10 mouse cellular contexts compared by ENCODE assay signal in the genomic region with DNA sequence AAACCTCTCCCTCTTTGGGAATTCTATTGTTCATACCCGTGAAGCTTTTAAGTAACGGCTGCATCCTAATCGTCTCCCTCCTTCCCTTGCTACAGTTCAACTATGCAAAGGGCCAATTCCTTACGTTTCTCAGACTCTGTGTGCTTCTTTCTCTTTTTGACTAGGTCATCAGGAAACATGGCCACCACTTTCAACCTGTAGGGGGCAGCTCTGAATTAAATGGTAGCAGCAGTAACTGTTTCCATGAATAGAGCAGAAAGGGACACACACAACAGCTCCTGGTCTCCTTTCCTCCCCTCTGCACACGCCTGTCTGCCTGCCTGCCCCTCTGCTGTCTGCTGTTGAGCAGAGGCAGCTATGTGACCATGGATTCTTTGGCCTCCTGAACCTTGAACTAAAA.
A peak's percentile ranks its signal among the peaks of the same experiment; 100 is the strongest.
DNase-seq lines count a peak whose midpoint lies in the region; ATAC-seq and TF ChIP-seq lines count a peak whose summit lies in the region.
"Had no signal": no experiment of that assay in that cellular context is flagged by ENCODE, and none has a peak within 500 bp of the region (broad histone marks: within the 10 kb centered on the region; RNA-seq: fewer than 3 reads in every experiment).

No protein-coding gene starts in this region.

- no peak overlapping the region for H3K9ac ChIP-seq in hindbrain, embryonic 13.5 days
- H3K9ac ChIP-seq: embryonic facial prominence, embryonic 12.5 days; liver, embryonic 15.5 days had no signal

- H3K27ac ChIP-seq in hindbrain, embryonic 10.5 days = peak overlapping the region; percentile 66
- no peak overlapping the region for H3K27ac ChIP-seq in hindbrain, embryonic 13.5 days
- H3K27ac ChIP-seq: embryonic facial prominence, embryonic 12.5 days; liver, embryonic 15.5 days had no signal

- ATAC-seq in hindbrain, embryonic 13.5 days (ENCODE audit: low FRiP score) = no peak

- DNase-seq in hindbrain, embryonic 10.5 days (ENCODE audit: low spot score) = no peak
- peak; percentile 81 for DNase-seq in NIH3T3 (ENCODE audit: low read depth)
- peak; percentile 78 for DNase-seq in kidney, postnatal 10 days
- peak; percentile 66 for DNase-seq in retina, postnatal 1 day
- DNase-seq in urinary bladder, postnatal 36 days (ENCODE audit: low spot score in 2 of 2) = no peak
- DNase-seq in ovary, adult 18-20 months (ENCODE audit: low spot score) = no peak

- no peaks in the 10 kb centered on the region for H3K27me3 ChIP-seq in hindbrain, embryonic 10.5 days (ENCODE audit: insufficient read depth, poor library complexity, severe bottlenecking)
- H3K27me3 ChIP-seq in hindbrain, embryonic 13.5 days = no peaks in the 10 kb centered on the region
- no peaks in the 10 kb centered on the region for H3K27me3 ChIP-seq in C2C12 (ENCODE audit: control insufficient read depth, insufficient read depth, insufficient read length)
- H3K27me3 ChIP-seq: embryonic facial prominence, embryonic 12.5 days; liver, embryonic 15.5 days had no signal

- WGBS in hindbrain, embryonic 10.5 days = 38% methylated on average over 5 of the region's 5 CpGs
- WGBS in hindbrain, embryonic 13.5 days = 34% methylated on average over 5 of the region's 5 CpGs

- H3ac ChIP-seq in C2C12 (ENCODE audit: control insufficient read depth, insufficient read length, low read depth) = no peak overlapping the region

- TF ChIP-seq CTCF in C2C12 (IDR thresholded peaks at IDR 0.05; ENCODE audit: control insufficient read depth, insufficient read depth, insufficient read length) = peak; percentile 18

- no peaks in the 10 kb centered on the region for H3K36me3 ChIP-seq in hindbrain, embryonic 10.5 days
- H3K36me3 ChIP-seq in hindbrain, embryonic 13.5 days = no peaks in the 10 kb centered on the region
- H3K36me3 ChIP-seq in C2C12 (ENCODE audit: control insufficient read depth, insufficient read depth) = no peaks in the 10 kb centered on the region
- H3K36me3 ChIP-seq: embryonic facial prominence, embryonic 12.5 days; liver, embryonic 15.5 days had no signal

- H3K4me2 ChIP-seq in hindbrain, embryonic 13.5 days = no peak overlapping the region
- H3K4me2 ChIP-seq: embryonic facial prominence, embryonic 12.5 days; liver, embryonic 15.5 days had no signal

- H3K79me2 ChIP-seq in C2C12 (ENCODE audit: control insufficient read depth, insufficient read depth) = no peaks in the 10 kb centered on the region

- no peak overlapping the region for H3K4me3 ChIP-seq in hindbrain, embryonic 10.5 days
- no peak overlapping the region for H3K4me3 ChIP-seq in hindbrain, embryonic 13.5 days
- no peak overlapping the region for H3K4me3 ChIP-seq in C2C12 (ENCODE audit: insufficient read depth, poor library complexity, severe bottlenecking)
- H3K4me3 ChIP-seq: embryonic facial prominence, embryonic 12.5 days; liver, embryonic 15.5 days had no signal

- no peaks in the 10 kb centered on the region for H3K9me3 ChIP-seq in hindbrain, embryonic 10.5 days
- H3K9me3 ChIP-seq in hindbrain, embryonic 13.5 days = no peaks in the 10 kb centered on the region
- H3K9me3 ChIP-seq: embryonic facial prominence, embryonic 12.5 days; liver, embryonic 15.5 days had no signal

- peaks cover 61% of the 10 kb centered on the region for H3K4me1 ChIP-seq in hindbrain, embryonic 10.5 days (replicated peaks)
- peaks cover 43% of the 10 kb centered on the region for H3K4me1 ChIP-seq in hindbrain, embryonic 13.5 days (replicated peaks)

- H3K79me3 ChIP-seq in C2C12 (ENCODE audit: low read depth) = no peaks in the 10 kb centered on the region

TF ChIP-seq in C2C12, 6 proteins besides CTCF, POLR2A, EP300 and RAD21:
- TF ChIP-seq FOSL1 (IDR thresholded peaks at IDR 0.05; ENCODE audit: insufficient read depth, low read length, poor library complexity, severe bottlenecking) = no peak
- no peak for TF ChIP-seq MYOG (IDR thresholded peaks at IDR 0.05; ENCODE audit: control insufficient read depth, extremely low read depth, insufficient read length)
- TF ChIP-seq MYOD1 (IDR thresholded peaks at IDR 0.05; ENCODE audit: control insufficient read depth, insufficient read length, low read depth) = no peak
- TF ChIP-seq MAX (IDR thresholded peaks at IDR 0.05) = no peak
- no peak for TF ChIP-seq CEBPB (IDR thresholded peaks at IDR 0.05; ENCODE audit: low read depth)
- TF ChIP-seq USF1 (IDR thresholded peaks at IDR 0.05; ENCODE audit: low read depth) = no peak
TF ChIP-seq in C2C12: peak in this region for 0.

Comparison
In these comparisons a context has a peak if more than half of its experiments do, and no peak if none do; other contexts are left out.
1. DNase-seq: peak in NIH3T3 (single experiment), kidney, postnatal 10 days (single experiment) and retina, postnatal 1 day (single experiment); none in hindbrain, embryonic 10.5 days (single experiment), urinary bladder, postnatal 36 days (0 of 2) and ovary, adult 18-20 months (single experiment).